Mouse (Mus musculus) CH12.LX (cell line): ENCODE results near the gene Tbcel.

ENCODE experiments used
- CTCF ChIP-seq, 2 experiments: IDR thresholded peaks in 1 of 2; conservative IDR thresholded peaks in 1 of 2; 2 replicates each; pipeline ENCODE4 v1.5.1; 2011 to 2012; ENCODE audit warnings: low read depth in 2 of 2, low read length in 2 of 2, improper control_type of control experiment in 1 of 2, inconsistent platforms in 1 of 2, mild to moderate bottlenecking in 1 of 2, moderate library complexity in 1 of 2
- EP300 ChIP-seq: IDR thresholded peaks from 2 replicates; pipeline ENCODE4 v1.6.1; 2011; ENCODE audit warnings: low read length, improper control_type of control experiment
- JUN ChIP-seq: IDR thresholded peaks from 2 replicates; pipeline ENCODE4 v1.6.1; 2011; ENCODE audit warnings: low read depth, mild to moderate bottlenecking, low read length, improper control_type of control experiment, moderate library complexity; ENCODE audit not compliant: insufficient read depth
- MAFK ChIP-seq: IDR thresholded peaks from 2 replicates; pipeline ENCODE4 v1.6.1; 2011; ENCODE audit warnings: low read length, improper control_type of control experiment; ENCODE audit not compliant: insufficient replicate concordance
- NRF1 ChIP-seq: IDR thresholded peaks from 2 replicates; pipeline ENCODE4 v1.6.1; 2014; ENCODE audit warnings: low read depth, mild to moderate bottlenecking, inconsistent platforms, low read length, improper control_type of control experiment, moderate library complexity
- POLR2A ChIP-seq: IDR thresholded peaks from 2 replicates; pipeline ENCODE4 v1.6.1; 2011; ENCODE audit warnings: low read depth, mild to moderate bottlenecking, improper control_type of control experiment, low read length
- POLR2AphosphoS2 ChIP-seq: IDR thresholded peaks from 2 replicates; pipeline ENCODE4 v1.6.1; 2011; ENCODE audit warnings: low read depth, low read length, improper control_type of control experiment
- ZC3H11A ChIP-seq: IDR thresholded peaks from 2 replicates; pipeline ENCODE4 v1.6.1; 2012; ENCODE audit warnings: low read depth, mild to moderate bottlenecking, inconsistent platforms, low read length, improper control_type of control experiment
- ZNF384 ChIP-seq: IDR thresholded peaks from 2 replicates; pipeline ENCODE4 v1.6.1; 2012; ENCODE audit warnings: low read depth, low read length, improper control_type of control experiment, inconsistent platforms

GRCm38 (mm10) chr9:42464181-42464580 lies 43.4 kb downstream of the Tbcel start:
- TF ChIP-seq CTCF (conservative IDR thresholded peaks at IDR 0.05 in 1 of 2, IDR thresholded peaks at IDR 0.05 in 1 of 2; ENCODE audit: low read depth in 2 of 2, low read length in 2 of 2): no peak
- no peak for TF ChIP-seq POLR2A
- no peak for TF ChIP-seq ZNF384
- TF ChIP-seq EP300: no peak
- TF ChIP-seq POLR2AphosphoS2: no peak
- TF ChIP-seq JUN: no peak
- no peak for TF ChIP-seq ZC3H11A
- no peak for TF ChIP-seq MAFK
- TF ChIP-seq NRF1: no peak
